Mouse (Mus musculus) kidney, postnatal 4 days (tissue): ENCODE measurements at regions not wholly inside any gene's neighbourhood (a gene's known extent, or its start where the extent isn't known, plus 50 kb on each side); places are given as distances from the start of the nearest gene placed in this dataset.

Experiments
- DNase-seq, 2 experiments: peaks; one replicate each; pipeline ENCODE4 v3.0.0; 2021; ENCODE audit warnings: mixed read lengths in 2 of 2

- no peak for DNase-seq
Measured at GRCm38 (mm10) chr12:39086285-39086684, 307.1 kb downstream of the Etv1 start.

- DNase-seq = no peak
Measured at GRCm38 (mm10) chr12:39094638-39095230, 315.6 kb downstream of the Etv1 start.

- DNase-seq = no peak
Measured at GRCm38 (mm10) chr12:39123391-39124095, 344.4 kb downstream of the Etv1 start.

- DNase-seq = no peak
Measured at GRCm38 (mm10) chr12:39154689-39155088, 375.5 kb downstream of the Etv1 start.

- DNase-seq = no peak
Measured at GRCm38 (mm10) chr12:39176958-39177357, 397.8 kb downstream of the Etv1 start.

- no peak for DNase-seq
Measured at GRCm38 (mm10) chr12:39224073-39224472, 444.9 kb downstream of the Etv1 start.

GRCm38 (mm10) chr12:39256605-39257004 lies 477.4 kb downstream of the Etv1 start:
- no peak for DNase-seq

- DNase-seq = no peak
Measured at GRCm38 (mm10) chr12:39257571-39257970, 478.4 kb downstream of the Etv1 start.

GRCm38 (mm10) chr12:39289676-39290075 lies 510.5 kb downstream of the Etv1 start:
- DNase-seq = no peak

GRCm38 (mm10) chr12:39301351-39302212 lies 522.4 kb downstream of the Etv1 start:
- DNase-seq = no peak

GRCm38 (mm10) chr12:39302213-39302591 lies 523.0 kb downstream of the Etv1 start:
- no peak for DNase-seq

GRCm38 (mm10) chr12:39307746-39308145 lies 528.6 kb downstream of the Etv1 start:
- DNase-seq = no peak

- DNase-seq = no peak
Measured at GRCm38 (mm10) chr12:39309905-39310304, 530.7 kb downstream of the Etv1 start.

- no peak for DNase-seq
Measured at GRCm38 (mm10) chr12:39317229-39317628, 538.0 kb downstream of the Etv1 start.

GRCm38 (mm10) chr12:39321453-39321852 lies 542.3 kb downstream of the Etv1 start:
- no peak for DNase-seq

GRCm38 (mm10) chr12:39326157-39326556 lies 547.0 kb downstream of the Etv1 start:
- peak in 1 of 2 experiments; percentile 1 for DNase-seq

- peak; percentile 3 to 8 for DNase-seq
Measured at GRCm38 (mm10) chr12:39326668-39327299, 547.6 kb downstream of the Etv1 start.

GRCm38 (mm10) chr12:39328377-39328776 lies 549.2 kb downstream of the Etv1 start:
- DNase-seq = no peak

- DNase-seq = no peak
Measured at GRCm38 (mm10) chr12:39339101-39339538, 559.9 kb downstream of the Etv1 start.

- no peak for DNase-seq
Measured at GRCm38 (mm10) chr12:39341751-39342271, 562.6 kb downstream of the Etv1 start.

- DNase-seq = no peak
Measured at GRCm38 (mm10) chr12:39342327-39342726, 563.1 kb downstream of the Etv1 start.

GRCm38 (mm10) chr12:39371480-39372245 lies 592.5 kb downstream of the Etv1 start:
- DNase-seq = no peak
